In the genomic region with DNA sequence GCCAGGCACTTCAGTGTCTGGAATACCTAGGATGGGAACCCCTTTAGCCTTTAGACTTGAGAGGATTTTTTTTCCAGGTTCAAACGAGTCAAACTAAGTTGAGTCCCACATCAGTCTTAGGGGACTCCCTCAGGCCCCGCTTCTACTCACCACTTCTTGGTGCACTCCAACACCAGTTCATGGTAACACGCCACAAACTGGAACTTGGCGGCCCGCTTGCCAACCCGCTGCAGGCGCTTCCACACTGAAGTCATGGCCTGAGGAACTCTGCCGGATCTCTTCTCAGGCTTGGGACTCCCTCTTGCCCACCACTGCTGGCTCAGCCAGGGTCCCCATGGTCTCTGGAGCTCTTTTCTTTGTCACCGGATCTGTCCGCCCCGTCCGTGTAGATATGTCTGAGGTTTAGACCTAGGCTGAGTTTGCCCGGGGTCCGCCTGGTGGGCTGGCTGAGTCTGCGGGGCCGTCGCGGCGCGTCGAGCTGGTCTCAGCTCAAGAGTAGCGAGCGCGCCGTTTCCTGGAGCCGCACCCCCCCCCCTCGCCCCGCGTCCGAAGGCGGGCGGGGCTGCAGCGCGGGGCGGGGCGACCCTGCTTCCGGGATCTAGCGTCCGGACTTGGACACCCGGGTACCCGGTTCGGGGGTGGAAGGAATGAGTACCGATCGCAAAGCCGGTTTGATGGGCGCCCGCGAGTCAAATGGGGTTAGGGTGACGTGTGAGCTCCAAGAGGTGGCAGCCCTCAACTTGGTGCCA, we compare ENCODE assay signal across 8 mouse cellular contexts. TPM values are rescaled to one million over a fixed set of nuclear protein-coding genes. Genes with fewer than 3 reads are reported as not detected.
A peak's percentile ranks its signal among the peaks of the same experiment; 100 is the strongest.
DNase-seq lines count a peak whose midpoint lies in the region; ATAC-seq and TF ChIP-seq lines count a peak whose summit lies in the region.

Gene Ehbp1l1 (minus strand): TSS at position 551 of the 749 bp plus-strand sequence.

- H3K27me3 ChIP-seq in ES-Bruce4 (ENCODE audit: control insufficient read depth, insufficient read depth, low read length, poor library complexity, severe bottlenecking): no peaks in the 10 kb centered on the region
- H3K27me3 ChIP-seq in forebrain, postnatal 0 days (ENCODE audit: insufficient read depth, low read length): no peaks in the 10 kb centered on the region
- no peaks in the 10 kb centered on the region; the same call in 1 of the 2 replicates for H3K27me3 ChIP-seq in hindbrain, embryonic 12.5 days
- no peaks in the 10 kb centered on the region for H3K27me3 ChIP-seq in megakaryocyte, embryonic 14.5 days (replicated peaks)
- H3K27me3 ChIP-seq in stomach, embryonic 16.5 days (ENCODE audit: control insufficient read depth, insufficient read depth, low read length): no peaks in the 10 kb centered on the region

- no peaks in the 10 kb centered on the region for H3K4me1 ChIP-seq in ES-Bruce4 (ENCODE audit: control insufficient read depth, insufficient read depth, low read length)
- H3K4me1 ChIP-seq in forebrain, postnatal 0 days (ENCODE audit: insufficient read depth): peaks cover 33% of the 10 kb centered on the region
- peaks cover 60% of the 10 kb centered on the region for H3K4me1 ChIP-seq in hindbrain, embryonic 12.5 days
- peaks cover 85% of the 10 kb centered on the region for H3K4me1 ChIP-seq in megakaryocyte, embryonic 14.5 days
- peaks cover 61% of the 10 kb centered on the region for H3K4me1 ChIP-seq in stomach, embryonic 16.5 days (ENCODE audit: control insufficient read depth, insufficient read depth, low read length)

- TF ChIP-seq EP300 in ES-Bruce4 (IDR thresholded peaks at IDR 0.05; ENCODE audit: insufficient read depth, low read depth, low read length): no peak

- no peak for DNase-seq in adrenal gland, adult 8-10 months
- no peak for DNase-seq in forebrain, postnatal 0 days
- no peak for DNase-seq in left cerebral cortex, postnatal 14 days (ENCODE audit: low spot score in 2 of 2)
- DNase-seq in frontal cortex, postnatal 25 days (ENCODE audit: low spot score in 2 of 2): no peak

- H3K36me3 ChIP-seq in ES-Bruce4 (ENCODE audit: control insufficient read depth, insufficient read depth, low read length, poor library complexity, severe bottlenecking): no peaks in the 10 kb centered on the region
- H3K36me3 ChIP-seq in forebrain, postnatal 0 days (ENCODE audit: insufficient read depth): peaks cover 30% of the 10 kb centered on the region
- peaks cover 48% of the 10 kb centered on the region for H3K36me3 ChIP-seq in hindbrain, embryonic 12.5 days
- H3K36me3 ChIP-seq in megakaryocyte, embryonic 14.5 days (replicated peaks; ENCODE audit: low read length): peaks cover 44% of the 10 kb centered on the region
- H3K36me3 ChIP-seq in stomach, embryonic 16.5 days (ENCODE audit: control insufficient read depth, insufficient read depth, low read length): peaks cover under 1% of the 10 kb centered on the region; the same call in 1 of the 2 replicates

- no peaks in the 10 kb centered on the region for H3K9me3 ChIP-seq in ES-Bruce4 (replicated peaks; ENCODE audit: control insufficient read depth, insufficient read depth, low read length, poor library complexity, severe bottlenecking)
- H3K9me3 ChIP-seq in forebrain, postnatal 0 days (ENCODE audit: low read length): no peaks in the 10 kb centered on the region
- no peaks in the 10 kb centered on the region for H3K9me3 ChIP-seq in hindbrain, embryonic 12.5 days (replicated peaks)
- no peaks in the 10 kb centered on the region for H3K9me3 ChIP-seq in megakaryocyte, embryonic 14.5 days
- H3K9me3 ChIP-seq in stomach, embryonic 16.5 days (replicated peaks; ENCODE audit: control insufficient read depth, low read length): no peaks in the 10 kb centered on the region

- no peak within 1 kb of the TSS for H3K27ac ChIP-seq in ES-Bruce4 (ENCODE audit: insufficient read depth, low read length)
- H3K27ac ChIP-seq in forebrain, postnatal 0 days (ENCODE audit: low read depth, low read length): no peak within 1 kb of the TSS
- H3K27ac ChIP-seq in hindbrain, embryonic 12.5 days: peak within 1 kb of the TSS; percentile 62
- peak within 1 kb of the TSS; percentile 92 for H3K27ac ChIP-seq in stomach, embryonic 16.5 days (ENCODE audit: low read length)

- intact Hi-C loops in left cerebral cortex, postnatal 14 days (cut with DNase I): loop anchor here (5.0 kb wide), 1 partner anchor 46 kb away; the partner anchor contains the start of gene Scyl1

- no peak for TF ChIP-seq POLR2A in ES-Bruce4 (IDR thresholded peaks at IDR 0.05; ENCODE audit: insufficient read depth, low read length)

- WGBS in forebrain, postnatal 0 days: 16% methylated on average over 46 of the region's 49 CpGs
- 13% methylated on average over 43 of the region's 49 CpGs for WGBS in hindbrain, embryonic 12.5 days
- 7% methylated on average over 45 of the region's 49 CpGs for WGBS in stomach, embryonic 16.5 days

- H3K4me3 ChIP-seq in ES-Bruce4 (ENCODE audit: low read depth, low read length): peak within 1 kb of the TSS; percentile 69
- peak within 1 kb of the TSS; percentile 29 for H3K4me3 ChIP-seq in forebrain, postnatal 0 days (ENCODE audit: low read depth, low read length)
- peak within 1 kb of the TSS; percentile 79 for H3K4me3 ChIP-seq in hindbrain, embryonic 12.5 days
- H3K4me3 ChIP-seq in megakaryocyte, embryonic 14.5 days (replicated peaks): peak within 1 kb of the TSS; percentile 96
- H3K4me3 ChIP-seq in stomach, embryonic 16.5 days (replicated peaks; ENCODE audit: low read length): peak within 1 kb of the TSS; percentile 93

- peak within 1 kb of the TSS; percentile 48 for H3K9ac ChIP-seq in ES-Bruce4 (ENCODE audit: low read depth, poor library complexity, severe bottlenecking)
- peak within 1 kb of the TSS; percentile 39 for H3K9ac ChIP-seq in forebrain, postnatal 0 days
- peak within 1 kb of the TSS; percentile 93 for H3K9ac ChIP-seq in hindbrain, embryonic 12.5 days
- H3K9ac ChIP-seq in stomach, embryonic 16.5 days (ENCODE audit: low read length): peak within 1 kb of the TSS; percentile 84

- H3K4me2 ChIP-seq in forebrain, postnatal 0 days (ENCODE audit: low read depth): peak within 1 kb of the TSS; percentile 99
- H3K4me2 ChIP-seq in hindbrain, embryonic 12.5 days (replicated peaks): peak within 1 kb of the TSS; percentile 98
- H3K4me2 ChIP-seq in stomach, embryonic 16.5 days (ENCODE audit: low read depth, low read length): peak within 1 kb of the TSS; percentile 89

- no peak for ATAC-seq in forebrain, postnatal 0 days
- no peak for ATAC-seq in hindbrain, embryonic 12.5 days (ENCODE audit: low FRiP score)
- ATAC-seq in stomach, embryonic 16.5 days (ENCODE audit: insufficient read depth, low FRiP score): peak; percentile 56; the same call in 1 of the 2 replicates

- no peak for TF ChIP-seq CTCF in ES-Bruce4 (IDR thresholded peaks at IDR 0.05; ENCODE audit: low read depth, low read length)
- TF ChIP-seq CTCF in forebrain, postnatal 0 days (IDR thresholded peaks at IDR 0.05; ENCODE audit: low read depth): no peak

RNA-seq across cellular contexts. Expression of gene Ehbp1l1, which starts in this region (rescaled TPM):
- polyA plus RNA-seq in ES-Bruce4 (2011; ENCODE audit: insufficient read depth, insufficient read length, low read depth, missing spikeins): 4.3 and 5.4 TPM in 2 replicates
- 10 to 100 TPM; 24.9 to 39.2 (median 32.8) TPM for total RNA-seq in adrenal gland, adult 8-10 months (2022)
- total RNA-seq in forebrain, postnatal 0 days (2014; rRNA removed): 28.5 and 33.2 TPM in 2 replicates
- polyA plus RNA-seq in forebrain, postnatal 0 days (2015; fragmentation: Nextera tagmentation; extraction: Ambion mirVana): 41.3 and 53.0 TPM in 2 replicates
- 10.8 and 12.1 TPM in 2 replicates for polyA plus RNA-seq in hindbrain, embryonic 12.5 days (2016; fragmentation: Nextera tagmentation; extraction: Ambion mirVana)
- 10 to 100 TPM; 36.6 to 37.7 TPM for total RNA-seq in left cerebral cortex, postnatal 14 days (2021)
- 203 and 207 TPM in 2 replicates for polyA plus RNA-seq in megakaryocyte, embryonic 14.5 days (2012; ENCODE audit: insufficient read depth, low replicate concordance)
- polyA plus RNA-seq in stomach, embryonic 16.5 days (2015; fragmentation: Nextera tagmentation; extraction: Ambion mirVana): 51.2 and 63.2 TPM in 2 replicates

Comparison
In these comparisons a context has a peak if more than half of its experiments do, and no peak if none do; other contexts are left out.
1. H3K27ac ChIP-seq: peak in hindbrain, embryonic 12.5 days (single experiment) and stomach, embryonic 16.5 days (single experiment); none in ES-Bruce4 (single experiment) and forebrain, postnatal 0 days (single experiment).
2. H3K4me3 ChIP-seq: peak in every context shown above with its lines; median percentile 96 in megakaryocyte, embryonic 14.5 days; 93 in stomach, embryonic 16.5 days; 79 in hindbrain, embryonic 12.5 days; 69 in ES-Bruce4; 29 in forebrain, postnatal 0 days.
3. H3K9ac ChIP-seq: peak in every context shown above with its lines; median percentile 93 in hindbrain, embryonic 12.5 days; 84 in stomach, embryonic 16.5 days; 48 in ES-Bruce4; 39 in forebrain, postnatal 0 days.
4. Peak in every context shown above with its lines, with median percentiles within 50 percentile points of each other: H3K4me2 ChIP-seq.